Mouse (Mus musculus): ENCODE data around the gene Ccser1.

Gene Ccser1

GRCm38 (mm10) chr6:61179949-61180755 is at the start of gene Ccser1:
Gene Ccser1 (plus strand): TSS chr6:61180324.
- in situ Hi-C loops (cut with MboI, MseI) = no loop called here

GRCm38 (mm10) chr6:61136436-61136835 is 43.7 kb upstream of the Ccser1 start:
- in situ Hi-C loops (cut with MboI, MseI) = no loop called here

GRCm38 (mm10) chr6:61143031-61143430 is 37.1 kb upstream of the Ccser1 start:
- in situ Hi-C loops (cut with MboI, MseI) = no loop called here

GRCm38 (mm10) chr6:61152924-61153323 is 27.2 kb upstream of the Ccser1 start:
- in situ Hi-C loops (cut with MboI, MseI) = no loop called here

GRCm38 (mm10) chr6:61154654-61155053 is 25.5 kb upstream of the Ccser1 start:
- in situ Hi-C loops (cut with MboI, MseI) = no loop called here

GRCm38 (mm10) chr6:61155059-61155629 is 25.0 kb upstream of the Ccser1 start:
- in situ Hi-C loops (cut with MboI, MseI) = no loop called here

- in situ Hi-C loops (cut with MboI, MseI) = no loop called here
Observed at GRCm38 (mm10) chr6:61155718-61156117, 24.4 kb upstream of the Ccser1 start.

GRCm38 (mm10) chr6:61162117-61162516 is 18.0 kb upstream of the Ccser1 start:
- in situ Hi-C loops (cut with MboI, MseI) = no loop called here

- in situ Hi-C loops (cut with MboI, MseI) = no loop called here
Observed at GRCm38 (mm10) chr6:61166891-61167290, 13.2 kb upstream of the Ccser1 start.

- in situ Hi-C loops (cut with MboI, MseI) = no loop called here
Observed at GRCm38 (mm10) chr6:61176126-61176525, 4.0 kb upstream of the Ccser1 start.

GRCm38 (mm10) chr6:61177476-61177875 is 2.6 kb upstream of the Ccser1 start:
- in situ Hi-C loops (cut with MboI, MseI) = no loop called here

GRCm38 (mm10) chr6:61179641-61179948 is 529 bp upstream of the Ccser1 start:
- in situ Hi-C loops (cut with MboI, MseI) = no loop called here

GRCm38 (mm10) chr6:61180756-61181191 is 650 bp downstream of the Ccser1 start:
- in situ Hi-C loops (cut with MboI, MseI) = no loop called here

GRCm38 (mm10) chr6:61189029-61189428 is 8.9 kb downstream of the Ccser1 start:
- in situ Hi-C loops (cut with MboI, MseI) = no loop called here

- in situ Hi-C loops (cut with MboI, MseI) = loop anchor here (5.0 kb wide), 1 partner anchor 111 kb away; no protein-coding TSS in a partner anchor
Observed at GRCm38 (mm10) chr6:61191597-61192386, 11.7 kb downstream of the Ccser1 start.

- in situ Hi-C loops (cut with MboI, MseI) = no loop called here
Observed at GRCm38 (mm10) chr6:61203344-61203743, 23.2 kb downstream of the Ccser1 start.

GRCm38 (mm10) chr6:61206042-61206441 is 25.9 kb downstream of the Ccser1 start:
- in situ Hi-C loops (cut with MboI, MseI) = no loop called here

- in situ Hi-C loops (cut with MboI, MseI) = no loop called here
Observed at GRCm38 (mm10) chr6:61206619-61207018, 26.5 kb downstream of the Ccser1 start.

GRCm38 (mm10) chr6:61210061-61210737 is 30.1 kb downstream of the Ccser1 start:
- in situ Hi-C loops (cut with MboI, MseI) = no loop called here

- in situ Hi-C loops (cut with MboI, MseI) = no loop called here
Observed at GRCm38 (mm10) chr6:61215705-61216104, 35.6 kb downstream of the Ccser1 start.

GRCm38 (mm10) chr6:61216514-61216913 is 36.4 kb downstream of the Ccser1 start:
- in situ Hi-C loops (cut with MboI, MseI) = no loop called here

- in situ Hi-C loops (cut with MboI, MseI) = no loop called here
Observed at GRCm38 (mm10) chr6:61217717-61218116, 37.6 kb downstream of the Ccser1 start.
